Mouse (Mus musculus) gastrocnemius, adult 2 months (tissue): ENCODE data around the gene Hpcal1. TPM values are rescaled to one million over a fixed set of nuclear protein-coding genes. Genes with fewer than 3 reads are reported as not detected.

Experiments
- DNase-seq: peaks from one replicate; pipeline ENCODE4 v3.0.0; 2022
- H3K27ac ChIP-seq: fragments of 200-600 bp; 2 replicates; pipeline ENCODE4 v1.8.1; 2022; ENCODE audit warnings: mild to moderate bottlenecking
- H3K4me3 ChIP-seq: fragments of 200-600 bp; 2 replicates; pipeline ENCODE4 v1.8.1; 2022; ENCODE audit warnings: mild to moderate bottlenecking, moderate library complexity
- CTCF ChIP-seq: fragments of 200-600 bp; IDR thresholded peaks from 2 replicates; pipeline ENCODE4 v1.8.1; 2022; ENCODE audit warnings: antibody characterized with exemption, mild to moderate bottlenecking, moderate library complexity
- intact Hi-C: fragments of 180-260 bp; cut with DNase I; formaldehyde crosslinking; loops from one replicate; pipeline ENCODE4 v1.15.1; 2025
- long read RNA-seq, 2 experiments: library from polyadenylated mRNA; stranded (forward); transcript quantifications; one replicate each; pipeline ENCODE4 v2.0.0; 2021
- total RNA-seq, 2 experiments: library from RNA; stranded (reverse); gene quantifications; 2 replicates each; pipeline ENCODE4 v1.2.3; 2021

Hpcal1 gene
- 10 to 100 TPM in 1 of 2 experiments, 1 to 10 TPM in 1; 4.8 to 10.3 TPM for total RNA-seq
- long read RNA-seq, experiment 1, transcript Hpcal1-201 (4 exons, 1,526 nt) = major isoform, 7 of 16 reads
- long read RNA-seq, experiment 1, partial matches to known transcripts = 1 of 16 reads
- long read RNA-seq, experiment 1, other reads (novel, unspliced or antisense) = 7 of 16 reads
- long read RNA-seq, experiment 2, transcript Hpcal1-201 (4 exons, 1,526 nt) = major isoform, 6 of 7 reads
- long read RNA-seq, experiment 2, partial matches to known transcripts = 0 of 7 reads
- long read RNA-seq, experiment 2, other reads (novel, unspliced or antisense) = 1 of 7 reads

GRCm38 (mm10) chr12:17690564-17691281 is at the start of gene Hpcal1:
TSS of gene Hpcal1 (plus strand) at chr12:17690856.
- Histone ChIP-seq H3K4me3 (peak within 1 kb of the TSS; percentile 95), H3K27ac (peak within 1 kb of the TSS; percentile 87)
- peak; percentile 98 for DNase-seq
- intact Hi-C loops = loop anchor here (5.0 kb wide), 5 partner anchors 42 to 138 kb away; no protein-coding TSS in a partner anchor
- TF ChIP-seq CTCF = no peak

DNA sequence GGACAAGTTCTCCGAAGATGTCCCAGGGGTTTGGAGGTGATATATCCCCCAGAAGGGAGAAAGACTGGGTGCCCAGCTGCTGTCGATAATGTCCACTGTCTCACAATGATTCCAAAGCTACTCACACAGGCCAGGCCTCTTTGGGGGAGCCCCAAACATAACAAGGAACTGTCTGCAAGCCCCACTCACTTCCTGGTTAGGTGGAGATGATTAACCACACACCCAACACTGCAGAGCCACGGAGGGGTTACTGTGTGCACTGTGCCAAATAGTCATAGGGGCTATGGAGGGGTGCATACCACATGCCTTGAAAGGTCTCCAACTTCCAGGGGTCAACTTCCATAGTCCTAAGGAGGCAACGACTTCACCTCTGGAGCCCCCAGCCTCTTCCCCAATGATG is 49.4 kb upstream of the Hpcal1 start:
- H3K4me3 ChIP-seq = no peak overlapping the region
- intact Hi-C loops = no loop called here
- H3K27ac ChIP-seq = no peak overlapping the region
- no peak for TF ChIP-seq CTCF
- no peak for DNase-seq

DNA sequence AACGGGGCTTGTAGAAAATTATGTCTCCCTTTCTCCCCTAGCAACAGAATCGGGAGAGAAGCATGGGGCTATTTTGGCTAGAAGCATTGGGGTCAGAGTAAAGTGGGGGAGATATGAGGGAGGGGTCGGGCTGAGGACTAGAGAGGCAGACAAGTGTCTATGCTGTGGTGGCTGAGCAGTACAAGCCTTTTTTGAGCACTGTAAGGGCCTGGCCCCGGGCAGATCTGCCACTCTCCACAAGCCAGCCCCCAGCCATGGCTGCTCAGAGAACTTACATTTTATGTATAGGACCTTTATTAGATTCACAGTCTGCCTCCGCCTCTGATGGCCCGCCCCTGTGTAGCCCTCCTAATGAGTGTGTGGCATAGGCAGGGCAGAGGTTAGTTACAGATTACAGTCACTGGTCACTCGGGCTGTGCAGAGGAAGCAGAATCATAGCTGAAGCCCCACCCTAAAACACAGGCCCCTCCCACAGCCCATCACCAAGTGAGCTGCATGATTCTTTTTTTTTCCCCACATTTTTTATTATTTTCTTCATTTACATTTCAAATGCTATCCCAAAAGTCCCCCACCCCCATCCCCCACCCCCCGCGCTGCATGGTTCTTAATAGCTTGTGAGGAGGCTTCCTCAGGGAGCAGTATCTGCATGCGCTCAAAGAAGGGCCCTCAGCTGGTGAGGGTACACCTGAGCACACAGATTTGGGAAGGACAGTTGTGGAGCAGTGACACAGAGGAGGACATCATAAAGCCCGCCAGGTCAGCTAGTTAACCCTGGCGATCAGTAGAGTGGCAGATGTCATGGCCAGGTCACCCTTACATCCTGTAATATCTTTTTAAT is 46.1 kb upstream of the Hpcal1 start:
- DNase-seq = no peak
- intact Hi-C loops = no loop called here
- H3K4me3 ChIP-seq = no peak overlapping the region
- no peak overlapping the region for H3K27ac ChIP-seq
- TF ChIP-seq CTCF = no peak

GRCm38 (mm10) chr12:17646457-17646856 is 44.2 kb upstream of the Hpcal1 start:
- no peak overlapping the region for H3K4me3 ChIP-seq
- no peak overlapping the region for H3K27ac ChIP-seq
- DNase-seq = no peak
- no peak for TF ChIP-seq CTCF
- intact Hi-C loops = no loop called here

- no peak for TF ChIP-seq CTCF
- DNase-seq = no peak
- H3K4me3 ChIP-seq = no peak overlapping the region
- no peak overlapping the region for H3K27ac ChIP-seq
- intact Hi-C loops = no loop called here
Observed at GRCm38 (mm10) chr12:17651223-17652095, 39.2 kb upstream of the Hpcal1 start.

DNA sequence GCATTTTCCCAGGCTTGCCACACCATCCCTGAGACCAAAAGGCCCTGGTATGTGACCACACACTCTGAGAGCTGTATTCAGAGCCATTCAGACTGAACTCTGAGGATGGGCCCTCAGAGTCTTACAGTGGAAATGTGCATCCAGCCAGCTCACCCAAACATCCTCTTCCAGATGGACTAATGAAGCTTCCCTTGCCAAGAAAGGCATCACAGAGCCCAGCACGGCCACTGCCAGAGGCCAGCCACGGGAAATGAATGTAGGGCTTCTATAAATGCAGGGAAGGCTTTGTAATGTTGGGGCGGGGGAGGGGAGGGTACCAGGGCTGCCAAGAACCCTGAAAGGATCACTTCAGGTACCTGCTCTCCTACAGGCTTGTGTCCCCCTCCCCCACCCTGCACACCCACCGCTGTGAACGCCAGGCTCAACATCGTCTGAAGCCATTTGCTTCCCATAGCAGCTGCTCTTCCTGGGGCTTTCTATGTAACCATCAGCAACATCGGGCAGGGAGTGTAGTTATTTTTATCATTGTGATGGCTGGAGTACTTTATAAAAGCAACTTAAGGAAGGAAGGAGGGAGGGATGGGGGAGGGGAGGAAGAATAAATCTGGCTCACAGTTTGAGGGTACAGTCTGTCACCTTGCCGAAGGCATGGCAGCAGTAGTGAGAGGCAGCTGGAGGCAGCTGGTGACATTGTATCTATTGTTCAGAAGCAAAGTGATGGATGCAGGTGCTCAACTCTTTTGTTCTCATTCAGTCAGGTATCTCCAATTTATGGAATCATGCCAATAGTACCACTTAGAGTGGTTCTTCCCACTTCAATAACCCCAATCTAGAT is 38.2 kb upstream of the Hpcal1 start:
- no peak for TF ChIP-seq CTCF
- Histone ChIP-seq H3K4me3 (no peak overlapping the region), H3K27ac (no peak overlapping the region)
- DNase-seq = no peak
- intact Hi-C loops = no loop called here

- DNase-seq = no peak
- TF ChIP-seq CTCF = no peak
- Histone ChIP-seq H3K4me3 (no peak overlapping the region), H3K27ac (no peak overlapping the region)
- intact Hi-C loops = no loop called here
Observed at GRCm38 (mm10) chr12:17653051-17653783, 37.4 kb upstream of the Hpcal1 start.

GRCm38 (mm10) chr12:17657561-17658195 is 33.0 kb upstream of the Hpcal1 start:
- Histone ChIP-seq H3K4me3 (no peak overlapping the region), H3K27ac (no peak overlapping the region)
- intact Hi-C loops = no loop called here
- TF ChIP-seq CTCF = no peak
- DNase-seq = no peak

DNA sequence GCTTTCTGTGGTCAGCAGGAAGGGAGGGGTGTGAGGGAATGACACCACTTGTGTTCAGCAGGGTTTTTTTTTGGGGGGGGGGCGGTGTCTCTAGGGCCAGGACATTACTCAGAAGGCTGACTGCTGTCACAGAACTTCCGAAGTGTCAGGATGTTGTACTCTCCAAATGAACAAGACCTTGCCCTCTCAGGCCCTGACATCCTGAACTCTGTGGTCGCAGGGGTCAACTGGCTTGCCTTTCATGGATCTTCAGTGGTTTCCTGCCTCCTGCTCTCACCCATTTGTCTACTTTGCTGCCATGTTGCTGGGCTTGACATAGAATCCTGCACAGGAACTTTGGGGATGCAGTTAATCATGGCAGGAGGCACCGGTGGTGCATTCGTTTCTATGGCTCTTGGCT is 32.1 kb upstream of the Hpcal1 start:
- no peak overlapping the region for H3K4me3 ChIP-seq
- intact Hi-C loops = no loop called here

GRCm38 (mm10) chr12:17661483-17661920 is 29.2 kb upstream of the Hpcal1 start:
- intact Hi-C loops = no loop called here
- DNase-seq = no peak
- no peak overlapping the region for H3K27ac ChIP-seq
- TF ChIP-seq CTCF = no peak
- H3K4me3 ChIP-seq = no peak overlapping the region

More for the DNA sequence above, 32.1 kb upstream of the Hpcal1 start:
- no peak for TF ChIP-seq CTCF
- no peak overlapping the region for H3K27ac ChIP-seq
- no peak for DNase-seq
